10 mouse cellular contexts compared by ENCODE assay signal in the genomic region with DNA sequence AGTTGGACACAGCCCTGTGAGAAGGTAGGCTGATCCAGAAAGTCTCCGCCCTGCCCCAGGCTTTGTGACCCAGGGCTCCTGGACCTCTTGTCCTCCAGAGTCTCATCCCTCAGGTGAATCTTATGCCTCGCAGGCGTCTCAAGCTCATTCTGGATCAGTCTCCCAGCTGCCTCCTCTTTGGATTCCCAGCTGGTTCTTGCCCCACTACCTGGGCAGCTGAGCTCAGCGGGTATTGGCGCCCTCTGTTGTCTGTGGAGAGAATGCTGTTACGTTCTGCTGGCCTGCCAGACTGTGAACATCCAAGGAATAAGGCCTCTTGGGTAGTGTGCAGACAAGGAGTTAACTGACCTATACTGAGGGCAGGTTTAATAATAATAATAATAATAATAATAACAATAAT. TPM values are rescaled to one million over a fixed set of nuclear protein-coding genes. Genes with fewer than 3 reads are reported as not detected.
DNase-seq lines count a peak whose midpoint lies in the region; ATAC-seq lines count a peak whose summit lies in the region.
"Had no signal": no experiment of that assay in that cellular context is flagged by ENCODE, and none has a peak within 500 bp of the region (broad histone marks: within the 10 kb centered on the region; RNA-seq: fewer than 3 reads in every experiment).

No protein-coding gene starts in this region.

- H3K36me3 ChIP-seq in heart, embryonic 11.5 days (ENCODE audit: control insufficient read depth, insufficient read depth, low read length): no peaks in the 10 kb centered on the region
- H3K36me3 ChIP-seq: limb, embryonic 15.5 days had no signal

- 54% methylated on average over 6 of the region's 6 CpGs for WGBS in heart, embryonic 11.5 days (ENCODE audit: insufficient replicate concordance)

- H3K27ac ChIP-seq in heart, embryonic 11.5 days (ENCODE audit: low read depth, low read length): no peak overlapping the region
- H3K27ac ChIP-seq: limb, embryonic 15.5 days had no signal

- H3K4me2 ChIP-seq in heart, embryonic 11.5 days: no peak overlapping the region
- H3K4me2 ChIP-seq: limb, embryonic 15.5 days had no signal

- no peaks in the 10 kb centered on the region for H3K9me3 ChIP-seq in heart, embryonic 11.5 days (replicated peaks; ENCODE audit: control insufficient read depth, low read length)
- H3K9me3 ChIP-seq: limb, embryonic 15.5 days had no signal

- H3K4me3 ChIP-seq in heart, embryonic 11.5 days (ENCODE audit: low read depth, low read length): no peak overlapping the region
- H3K4me3 ChIP-seq: limb, embryonic 15.5 days had no signal

- H3K4me1 ChIP-seq in heart, embryonic 11.5 days (ENCODE audit: control insufficient read depth, insufficient read depth, low read length): no peaks in the 10 kb centered on the region
- H3K4me1 ChIP-seq: limb, embryonic 15.5 days had no signal

- no peaks in the 10 kb centered on the region for H3K27me3 ChIP-seq in heart, embryonic 11.5 days (ENCODE audit: control insufficient read depth, insufficient read depth, low read length)
- H3K27me3 ChIP-seq: limb, embryonic 15.5 days had no signal

- DNase-seq in heart, adult 18-20 months: peak; percentile 26 to 56
- DNase-seq in ovary, postnatal 14 days (ENCODE audit: low spot score): peak; percentile 29
- no peak for DNase-seq in ovary, postnatal 10 days (ENCODE audit: low spot score)
- DNase-seq in adrenal gland, postnatal 25 days: peak; percentile 38
- peak; percentile 35 for DNase-seq in lung, postnatal 25 days (ENCODE audit: low spot score)
- DNase-seq in spleen, postnatal 14 days (ENCODE audit: low spot score in 2 of 2): no peak
- no peak for DNase-seq in testis, postnatal 10 days (ENCODE audit: low spot score)

- no peak overlapping the region for H3K9ac ChIP-seq in heart, embryonic 11.5 days (ENCODE audit: low read depth, low read length)
- H3K9ac ChIP-seq: limb, embryonic 15.5 days had no signal

- ATAC-seq in heart, embryonic 11.5 days (replicated peaks; ENCODE audit: insufficient number of reproducible peaks, low FRiP score, low TSS enrichment): no peak

RNA-seq across cellular contexts. Expression of gene Gm3285, which starts 17.2 kb away (rescaled TPM):
- not detected for total RNA-seq in heart, adult 18-20 months (2021)
- polyA plus RNA-seq in heart, embryonic 11.5 days (2014; fragmentation: Nextera tagmentation; extraction: Ambion mirVana): not detected in 2 replicates
- not detected in 2 replicates for total RNA-seq in adrenal gland, postnatal 25 days (2021)
- polyA plus RNA-seq: gonadal fat pad, adult 2 months; limb, embryonic 15.5 days had no signal

RNA-seq across cellular contexts. Expression of gene Lrrc3, which starts 23.4 kb away (rescaled TPM):
- total RNA-seq in heart, adult 18-20 months (2021): under 1 TPM; 0.49 to 0.69 TPM
- polyA plus RNA-seq in heart, embryonic 11.5 days (2014; fragmentation: Nextera tagmentation; extraction: Ambion mirVana): 1.5 and 1.8 TPM in 2 replicates
- 5.5 and 8.0 TPM in 2 replicates for total RNA-seq in adrenal gland, postnatal 25 days (2021)

RNA-seq across cellular contexts. Expression of gene Gm10318, which starts 26.3 kb away (rescaled TPM):
- not detected for total RNA-seq in heart, adult 18-20 months (2021)
- not detected in 2 replicates for polyA plus RNA-seq in heart, embryonic 11.5 days (2014; fragmentation: Nextera tagmentation; extraction: Ambion mirVana)
- total RNA-seq in adrenal gland, postnatal 25 days (2021): not detected in 2 replicates
- polyA plus RNA-seq: gonadal fat pad, adult 2 months; limb, embryonic 15.5 days had no signal

RNA-seq across cellular contexts. Expression of gene Gm36176, which starts 32.4 kb away (rescaled TPM):
- total RNA-seq in heart, adult 18-20 months (2021): not detected
- polyA plus RNA-seq in heart, embryonic 11.5 days (2014; fragmentation: Nextera tagmentation; extraction: Ambion mirVana): not detected in 2 replicates
- not detected in 2 replicates for total RNA-seq in adrenal gland, postnatal 25 days (2021)
- polyA plus RNA-seq: gonadal fat pad, adult 2 months; limb, embryonic 15.5 days had no signal

RNA-seq across cellular contexts. Expression of gene Krtap10-10, which starts 43.2 kb away (rescaled TPM):
- not detected for total RNA-seq in heart, adult 18-20 months (2021)
- not detected in 2 replicates for polyA plus RNA-seq in heart, embryonic 11.5 days (2014; fragmentation: Nextera tagmentation; extraction: Ambion mirVana)
- total RNA-seq in adrenal gland, postnatal 25 days (2021): not detected in 2 replicates
- polyA plus RNA-seq: limb, embryonic 15.5 days had no signal

Comparison
In these comparisons a context has a peak if more than half of its experiments do, and no peak if none do; other contexts are left out.
1. DNase-seq: peak in heart, adult 18-20 months (2 of 2), ovary, postnatal 14 days (single experiment), adrenal gland, postnatal 25 days (single experiment) and lung, postnatal 25 days (single experiment); none in ovary, postnatal 10 days (single experiment), spleen, postnatal 14 days (0 of 2) and testis, postnatal 10 days (single experiment).